Mouse (Mus musculus): Measurements from ENCODE around the gene Osbpl3.

Gene Osbpl3

DNA sequence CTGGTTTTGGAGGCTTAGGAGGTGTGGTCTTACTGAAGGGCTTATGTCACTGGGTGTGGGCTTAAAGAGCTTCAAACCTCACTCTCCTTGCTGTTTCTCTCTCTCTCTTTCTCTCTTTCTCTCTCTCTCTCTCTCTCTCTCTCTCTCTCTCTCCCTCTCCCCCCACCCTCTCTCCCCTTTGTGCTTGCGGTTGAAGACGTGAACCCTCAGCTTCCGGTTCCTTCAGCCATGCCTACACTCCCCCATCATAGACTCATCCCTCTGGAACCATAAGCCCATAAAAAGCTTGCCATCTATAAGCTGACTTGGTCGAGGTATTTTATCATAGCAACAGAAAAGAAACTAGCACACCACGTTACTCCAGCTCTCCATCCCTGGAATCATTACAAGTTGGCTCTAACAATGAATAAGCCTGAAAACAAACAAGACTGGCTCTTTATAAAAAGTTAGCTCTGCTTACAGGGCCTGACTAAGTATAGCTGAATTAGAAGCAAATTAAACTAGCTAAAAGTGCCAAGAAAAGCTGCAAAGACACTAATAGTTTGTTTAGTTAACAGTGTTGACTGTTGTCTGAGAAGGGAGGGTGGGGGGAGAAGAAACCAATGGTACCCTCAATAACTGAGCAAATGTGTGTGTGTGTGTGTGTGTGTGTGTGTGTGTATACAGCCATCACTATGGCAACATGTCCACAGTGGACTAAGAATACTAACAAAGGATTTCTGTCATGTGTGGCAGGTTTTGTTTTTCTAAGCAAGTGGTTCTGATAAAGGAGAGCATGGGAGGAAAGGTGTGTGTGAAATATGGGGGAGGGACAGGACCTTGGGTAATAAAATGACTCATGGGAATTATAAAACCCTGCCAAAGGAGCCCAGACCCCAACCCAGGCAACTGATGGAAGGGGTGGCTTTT lies 83.2 kb downstream of the Osbpl3 start:
- no peak for DNase-seq (ENCODE audit: low spot score in 2 of 2)

DNA sequence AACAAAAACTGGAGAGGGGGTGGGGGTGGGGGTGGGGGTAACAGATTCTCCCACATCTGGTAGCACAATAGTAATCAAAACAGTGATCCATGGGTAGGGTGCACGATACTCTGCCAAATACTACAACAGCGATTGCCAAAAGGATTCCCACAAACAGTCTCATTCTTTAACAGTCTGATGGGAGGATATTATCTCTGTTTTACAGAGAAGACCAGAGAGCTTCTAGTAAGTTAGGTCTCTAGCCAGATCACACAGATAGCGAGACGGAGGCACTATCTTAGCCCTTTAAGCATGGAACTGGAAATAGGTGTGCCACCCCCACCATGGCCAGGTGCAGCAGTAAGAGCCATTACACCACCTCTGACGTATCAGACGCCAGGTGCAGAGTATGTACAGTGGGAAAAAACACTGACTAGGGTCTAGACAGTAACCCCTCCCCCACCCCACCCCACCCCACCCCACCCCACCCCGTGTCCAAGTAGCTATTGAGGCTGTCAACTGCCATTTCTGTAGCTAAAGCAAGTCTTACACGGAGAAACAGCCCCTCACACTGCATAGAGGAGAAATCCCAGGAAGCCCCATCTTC lies 84.4 kb downstream of the Osbpl3 start:
- DNase-seq (ENCODE audit: low spot score in 2 of 2) = no peak

DNA sequence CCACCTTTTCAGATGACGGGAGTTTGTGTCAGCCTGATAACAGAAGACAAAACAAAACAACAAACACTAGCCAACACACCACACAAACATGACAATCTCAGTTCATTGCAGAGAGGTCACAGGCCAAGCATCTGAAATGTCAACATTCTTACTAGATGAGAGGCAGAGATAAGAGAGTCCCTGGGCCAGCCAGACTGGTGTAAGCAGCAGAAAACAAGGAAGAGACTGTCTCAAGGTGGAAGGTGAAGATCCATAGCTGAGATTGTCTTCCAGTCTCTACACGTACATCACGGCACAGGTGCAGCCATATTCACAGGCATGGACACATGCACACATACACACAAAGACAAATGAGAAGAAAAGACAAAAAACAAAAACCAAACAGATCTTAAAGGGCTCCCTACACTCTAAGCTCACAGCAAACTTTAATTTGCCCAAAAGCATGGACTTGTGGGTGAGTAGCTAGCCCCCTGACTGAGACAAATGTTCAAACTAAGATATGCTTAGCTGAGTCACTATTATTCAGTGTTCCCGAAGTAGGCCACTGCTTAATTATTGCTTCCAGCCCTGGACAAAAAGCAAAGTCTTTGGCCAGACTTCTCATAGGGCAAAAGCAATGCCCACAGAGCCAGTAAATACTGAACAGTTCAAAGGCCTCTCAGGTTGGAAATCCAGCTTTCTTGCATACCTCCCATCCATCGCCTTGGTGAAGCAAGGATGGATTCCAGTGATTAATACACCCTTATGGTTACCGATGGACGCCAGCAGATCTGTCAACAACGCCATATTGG lies 87.3 kb downstream of the Osbpl3 start:
- DNase-seq (ENCODE audit: low spot score in 2 of 2) = no peak

DNA sequence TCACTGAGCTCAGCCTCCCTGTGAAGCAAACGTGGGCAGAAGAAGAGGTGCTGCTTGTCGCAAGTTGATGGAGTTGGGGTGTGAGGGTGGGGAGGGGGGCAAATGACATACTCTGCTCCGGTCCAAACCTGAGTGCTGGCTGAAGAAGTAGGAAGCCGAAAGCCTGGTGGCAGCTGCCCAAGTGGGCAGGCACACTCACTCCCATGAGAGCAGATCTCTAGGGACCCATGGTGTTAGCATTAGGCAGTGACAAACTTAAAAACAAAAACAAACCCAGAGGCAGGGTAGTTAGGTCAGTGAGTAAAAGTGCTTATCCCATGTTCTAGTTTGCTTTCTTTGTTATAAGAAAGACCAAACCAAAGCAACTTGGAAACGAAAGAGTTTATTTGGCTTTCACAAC lies 88.2 kb downstream of the Osbpl3 start:
- DNase-seq (ENCODE audit: low spot score in 2 of 2) = no peak

DNA sequence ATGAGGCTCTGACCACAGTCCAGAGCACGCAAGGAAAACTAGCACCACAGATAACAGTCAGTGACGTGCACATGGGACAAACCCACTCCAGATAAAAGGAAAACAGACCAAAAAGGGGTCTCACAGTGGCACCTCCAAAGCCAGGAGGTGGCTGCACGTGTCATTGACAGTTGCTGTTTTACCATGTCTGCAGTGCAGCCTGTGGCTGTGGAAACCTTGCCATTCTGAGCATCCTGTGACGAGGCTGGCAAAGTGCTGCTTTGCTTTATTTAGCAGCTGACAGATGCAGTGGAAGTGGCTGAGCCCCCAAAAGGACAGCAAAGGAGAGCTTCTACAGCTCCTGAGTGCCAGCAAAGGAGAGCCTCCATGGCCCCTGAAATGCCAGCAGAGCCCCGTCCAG lies 89.3 kb downstream of the Osbpl3 start:
- no peak for DNase-seq (ENCODE audit: low spot score in 2 of 2)

DNA sequence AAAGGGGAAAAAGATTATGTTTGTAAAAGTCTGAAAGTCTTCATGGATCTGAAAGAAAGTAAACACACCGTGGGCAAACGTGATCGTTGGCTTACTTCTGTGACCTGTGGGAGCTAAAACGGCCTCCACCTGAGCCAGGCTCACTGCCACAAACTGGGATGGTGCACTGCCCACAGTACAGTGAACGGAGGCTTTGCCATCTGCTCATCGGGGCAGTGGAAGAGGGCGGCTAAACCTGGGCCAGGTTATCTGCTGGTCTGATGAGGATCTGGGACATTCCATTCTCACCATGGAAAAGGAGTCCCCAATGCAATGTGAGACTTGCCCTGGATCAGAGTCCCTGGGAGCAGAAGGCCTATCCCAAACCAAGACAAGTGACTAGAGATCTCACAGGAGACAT lies 89.7 kb downstream of the Osbpl3 start:
- DNase-seq (ENCODE audit: low spot score in 2 of 2) = no peak

DNA sequence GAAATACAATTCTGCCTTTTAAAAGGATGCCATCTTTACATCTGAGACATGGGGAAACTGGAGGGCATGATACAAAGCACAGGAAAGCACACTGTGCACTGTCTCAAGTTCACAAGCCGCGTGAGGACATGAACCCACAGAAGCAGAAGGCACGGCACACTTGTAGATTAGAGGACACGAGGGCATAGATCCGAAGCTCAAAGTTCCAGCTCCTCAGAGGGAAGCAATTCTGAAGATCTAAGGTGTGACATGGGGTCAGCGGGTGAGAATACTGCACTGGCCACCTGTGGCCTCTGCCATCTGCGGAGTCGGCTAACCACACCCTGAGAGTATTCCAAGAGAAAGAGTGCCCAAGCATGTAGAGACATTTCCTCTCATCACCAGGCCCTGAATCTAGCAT lies 91.6 kb downstream of the Osbpl3 start:
- no peak for DNase-seq (ENCODE audit: low spot score in 2 of 2)

DNA sequence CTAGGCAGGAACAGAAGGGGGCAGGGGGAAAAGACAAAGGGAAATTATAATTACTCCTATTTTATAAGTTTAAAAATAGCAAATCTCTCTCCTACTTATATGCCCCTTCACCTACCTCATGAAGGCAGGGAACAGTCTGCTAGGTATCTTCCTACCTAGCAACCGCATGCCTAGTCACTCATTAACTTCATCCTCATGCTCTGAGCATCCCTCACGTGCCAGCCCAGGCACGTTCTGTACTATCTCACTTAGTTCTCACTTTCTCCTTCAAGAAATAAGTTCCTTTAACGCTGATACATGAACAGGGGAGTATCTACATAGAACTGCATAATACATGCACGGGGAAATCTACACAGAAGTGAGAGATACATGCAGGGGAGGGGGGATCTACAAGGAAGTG lies 92.6 kb downstream of the Osbpl3 start:
- no peak for DNase-seq (ENCODE audit: low spot score in 2 of 2)

DNA sequence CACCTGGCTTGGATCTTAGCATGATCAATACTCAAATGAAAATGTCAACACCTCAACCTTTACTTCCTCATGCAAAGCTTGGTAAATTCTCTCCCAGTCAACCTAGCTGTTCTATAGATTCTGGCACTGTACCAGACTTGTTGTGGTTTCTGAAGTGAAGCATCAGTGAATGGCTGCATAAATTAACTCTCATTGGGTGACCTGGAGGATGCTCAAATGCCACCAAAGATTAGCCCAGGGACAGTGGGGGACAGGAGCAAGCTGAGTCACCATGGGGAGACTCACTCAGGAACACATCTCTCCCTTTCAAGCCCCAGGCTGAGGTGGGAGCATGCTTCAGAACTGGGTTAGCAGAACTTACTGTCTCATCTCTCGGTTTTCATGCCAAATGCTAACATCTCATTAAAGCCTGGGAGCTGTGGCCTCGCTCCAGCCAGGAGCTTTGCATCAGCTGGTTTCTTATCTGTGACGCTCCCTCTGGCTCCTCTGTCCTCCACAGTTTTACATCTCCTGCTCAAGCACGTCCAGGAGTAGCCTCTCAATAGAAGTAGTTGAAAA lies 93.2 kb downstream of the Osbpl3 start:
- DNase-seq (ENCODE audit: low spot score in 2 of 2) = no peak

DNA sequence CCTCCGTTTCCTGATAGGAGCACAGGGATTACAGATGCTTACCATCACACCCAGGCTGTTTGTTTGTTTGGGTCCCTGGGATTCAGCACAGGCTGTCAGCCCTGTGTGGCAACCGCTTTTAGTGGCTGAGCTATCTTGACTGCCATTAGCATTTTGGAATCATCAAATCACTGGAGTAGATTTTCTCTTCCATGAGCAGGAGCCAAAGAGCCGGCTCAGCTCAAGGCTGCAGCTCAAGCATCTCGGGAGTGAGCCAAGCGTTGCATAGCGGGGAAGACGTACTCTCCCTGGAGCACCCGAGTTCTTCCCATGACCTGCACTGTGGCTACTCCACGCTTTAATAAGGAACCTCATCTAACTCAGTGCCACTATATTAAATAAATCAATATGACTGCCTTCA lies 93.8 kb downstream of the Osbpl3 start:
- no peak for DNase-seq (ENCODE audit: low spot score in 2 of 2)

DNA sequence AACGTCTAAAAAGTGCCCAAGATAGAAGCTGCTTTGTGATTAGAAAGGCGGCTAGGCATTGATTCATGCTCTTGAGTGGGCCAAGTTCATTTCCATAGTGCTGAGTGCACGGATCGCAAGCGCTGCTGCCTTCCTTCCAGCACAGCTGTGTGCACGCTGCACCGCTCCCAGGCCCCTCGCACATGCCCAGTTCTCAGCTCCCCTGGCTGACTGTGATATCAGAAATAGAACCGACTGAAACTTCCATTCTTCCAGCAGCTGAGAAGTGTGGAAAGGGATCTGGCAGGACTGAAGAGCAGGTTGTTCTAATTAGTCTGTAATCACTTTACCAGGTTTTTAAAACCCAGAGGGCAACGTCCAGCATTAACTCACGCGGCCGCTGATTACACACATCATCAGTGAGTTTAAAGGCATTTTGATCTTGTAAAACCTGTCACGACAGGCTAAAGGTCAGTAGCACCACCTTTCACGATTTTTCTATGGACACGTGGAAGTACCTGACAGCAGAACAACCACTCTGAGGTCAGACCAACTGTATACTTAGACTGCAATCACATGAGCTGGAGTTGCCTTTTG lies 97.8 kb downstream of the Osbpl3 start:
- no peak for DNase-seq (ENCODE audit: low spot score in 2 of 2)

DNA sequence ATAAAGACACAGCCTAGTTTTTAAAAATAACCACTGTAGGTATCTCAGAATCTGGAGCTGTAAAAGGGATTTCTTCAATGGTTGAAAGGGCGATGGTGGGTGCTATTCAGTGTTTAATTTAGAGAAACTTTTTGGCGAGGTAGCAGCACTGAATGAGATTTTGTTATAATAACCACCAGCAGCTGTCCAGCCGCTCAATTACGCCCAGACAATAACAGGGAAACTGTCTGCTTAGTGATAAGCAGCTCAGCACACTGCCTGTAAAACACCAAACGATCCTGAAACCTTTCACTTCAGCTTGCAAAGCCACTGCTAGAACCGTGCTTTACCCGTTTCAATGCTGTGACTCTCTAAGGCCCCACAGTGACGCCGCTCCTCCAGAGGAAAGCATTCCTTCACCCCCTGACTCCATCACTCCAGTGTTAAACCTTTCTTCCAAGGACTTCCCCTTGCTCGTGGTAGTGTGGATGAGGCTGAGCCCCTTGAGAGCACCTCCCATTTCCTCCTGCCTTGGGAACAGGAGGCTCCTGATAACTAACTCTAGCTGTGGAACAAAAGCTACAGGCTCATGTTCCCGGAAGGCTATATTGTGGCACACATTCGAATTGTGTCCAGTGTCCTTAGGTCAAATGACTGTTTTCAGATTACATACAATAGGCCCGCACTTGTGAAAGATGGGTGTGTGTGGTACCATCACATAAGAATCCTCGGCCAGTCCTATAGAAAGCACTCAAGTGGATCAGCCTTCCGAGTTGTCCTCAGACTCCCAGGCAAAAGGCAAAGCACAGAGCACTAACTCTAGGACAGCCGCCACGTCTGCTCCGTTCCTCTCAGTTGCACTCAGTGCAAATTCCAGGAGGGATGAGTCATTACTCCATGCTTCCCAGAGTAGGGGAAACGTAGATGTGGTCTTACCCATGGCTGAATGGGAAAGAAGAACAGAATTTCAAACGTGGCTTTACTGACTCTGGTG lies 101.0 kb downstream of the Osbpl3 start:
- no peak for DNase-seq (ENCODE audit: low spot score in 2 of 2)

DNA sequence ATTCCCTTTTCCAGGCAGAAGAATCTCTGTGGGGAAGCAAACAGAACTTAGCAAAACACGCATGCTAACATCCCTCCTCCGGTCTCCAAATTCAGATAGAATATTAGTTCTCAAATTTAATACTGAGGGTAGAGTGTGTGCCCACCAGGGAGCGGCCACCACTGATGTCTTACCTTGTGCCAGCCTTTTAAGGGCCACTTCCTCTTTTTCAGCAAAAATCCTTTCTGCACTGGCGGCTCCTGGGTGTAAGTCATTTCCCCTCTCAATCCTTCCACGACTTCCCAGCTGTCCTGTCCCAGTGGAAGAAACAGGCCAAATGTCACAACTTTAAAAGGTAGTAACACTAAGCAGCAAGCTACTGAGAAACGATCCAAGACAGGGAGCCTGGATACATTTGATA lies 103.2 kb downstream of the Osbpl3 start:
- no peak for DNase-seq (ENCODE audit: low spot score in 2 of 2)

DNA sequence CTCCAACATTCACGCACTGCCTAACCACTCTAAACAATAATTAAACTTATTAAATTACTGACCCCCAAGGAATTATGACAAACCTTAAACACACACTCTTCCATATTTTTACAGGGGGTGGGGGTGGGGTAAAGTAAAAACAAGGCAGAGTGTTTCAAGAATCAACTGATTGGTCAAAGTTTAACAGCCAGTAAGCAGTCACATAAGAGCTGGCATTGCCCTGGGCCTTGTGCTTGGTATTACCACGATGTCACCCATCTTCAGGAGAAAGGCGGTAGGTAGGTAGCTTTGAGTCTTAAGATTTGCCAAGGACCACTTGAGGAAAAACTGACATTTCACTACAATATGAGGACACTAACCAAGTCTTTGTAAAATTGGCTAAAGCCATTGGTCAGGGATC lies 105.1 kb downstream of the Osbpl3 start:
- DNase-seq (ENCODE audit: low spot score in 2 of 2) = no peak

DNA sequence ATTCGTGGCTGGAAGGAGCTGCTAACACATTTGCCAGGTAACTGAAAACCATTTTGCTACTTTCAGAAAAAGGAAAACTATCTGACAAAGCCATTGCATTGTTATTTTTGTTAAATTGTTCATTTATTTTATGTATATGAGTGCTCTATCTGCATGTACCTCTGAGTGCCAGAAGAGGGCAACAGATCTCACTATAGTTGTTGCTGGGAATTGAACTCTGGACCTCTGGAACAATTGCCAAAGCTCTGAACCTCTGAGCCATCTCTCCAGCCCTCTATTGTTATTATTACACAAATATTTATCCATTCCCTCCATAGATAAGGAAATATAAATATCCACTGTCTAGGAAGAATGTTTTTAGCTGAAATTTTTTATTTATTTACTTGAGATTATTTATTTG lies 107.4 kb downstream of the Osbpl3 start:
- DNase-seq (ENCODE audit: low spot score in 2 of 2) = no peak

DNA sequence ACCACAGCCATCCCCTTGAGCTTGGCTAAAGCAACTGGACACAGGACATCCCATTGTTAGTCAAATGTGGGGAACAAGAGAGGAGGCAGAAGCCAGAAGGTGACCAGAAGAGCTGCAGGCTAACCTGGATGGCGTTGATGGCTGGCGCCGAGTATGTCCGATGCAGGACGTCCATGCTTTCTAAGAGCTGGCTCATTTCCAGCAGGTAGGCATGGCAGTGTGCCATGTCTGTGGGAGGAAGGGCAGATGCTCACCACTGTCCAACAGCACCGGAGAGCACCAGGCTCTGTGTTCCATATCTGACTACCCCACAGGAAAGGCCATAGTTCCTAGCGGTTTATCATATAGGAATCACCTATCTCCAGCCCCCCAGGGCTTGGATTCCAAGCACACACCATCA lies 109.8 kb downstream of the Osbpl3 start:
- no peak for DNase-seq (ENCODE audit: low spot score in 2 of 2)

DNA sequence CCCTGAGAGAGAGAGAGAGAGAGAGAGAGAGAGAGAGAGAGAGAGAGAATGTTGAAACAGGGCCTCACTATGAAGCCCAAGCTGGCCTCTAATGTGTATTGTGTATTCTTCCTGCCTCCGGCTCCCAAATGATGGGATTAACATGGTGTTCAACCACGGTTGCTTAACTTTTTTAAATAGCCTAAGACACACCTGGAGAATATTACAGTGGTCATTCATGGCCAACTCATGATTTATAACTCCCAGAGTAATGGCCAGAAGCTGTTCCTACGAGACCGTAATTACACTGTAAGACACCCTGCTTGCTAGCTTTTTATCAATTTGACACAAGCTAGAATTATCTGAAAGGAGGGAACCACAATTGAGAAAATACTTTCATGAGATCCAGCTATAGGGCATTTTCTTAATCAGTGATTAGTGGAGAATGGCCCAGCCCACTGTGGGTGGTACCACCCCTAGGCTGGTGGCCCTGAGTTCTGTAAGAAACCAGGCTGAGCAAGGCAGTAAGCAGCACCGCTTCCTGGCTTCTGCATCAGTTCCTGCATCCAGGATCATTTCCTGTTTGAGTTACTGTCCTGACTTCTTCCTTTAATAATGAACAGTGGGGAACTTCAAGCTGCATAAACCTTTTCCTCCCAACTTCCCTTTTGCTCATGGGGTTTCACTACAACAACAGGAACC lies 115.6 kb downstream of the Osbpl3 start:
- DNase-seq (ENCODE audit: low spot score in 2 of 2) = no peak

DNA sequence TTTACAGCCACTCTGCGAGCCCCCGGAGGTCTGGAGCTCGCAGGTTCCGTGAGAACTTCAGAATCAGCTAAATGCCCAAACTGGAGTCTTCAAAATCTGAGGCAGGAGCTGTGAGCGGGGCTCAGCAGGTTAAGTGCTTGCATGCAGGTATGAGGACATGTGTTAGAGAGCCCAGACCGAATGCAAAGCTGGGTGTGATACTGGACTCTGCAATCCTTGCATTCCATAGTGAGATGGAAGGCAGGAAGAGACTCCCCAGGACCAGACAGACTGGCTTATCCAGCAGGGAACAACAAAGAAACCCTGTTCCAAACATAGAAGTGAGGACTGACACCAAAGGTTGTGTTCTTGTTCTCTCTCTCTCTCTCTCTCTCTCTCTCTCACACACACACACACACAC lies 118.6 kb downstream of the Osbpl3 start:
- no peak for DNase-seq (ENCODE audit: low spot score in 2 of 2)

DNA sequence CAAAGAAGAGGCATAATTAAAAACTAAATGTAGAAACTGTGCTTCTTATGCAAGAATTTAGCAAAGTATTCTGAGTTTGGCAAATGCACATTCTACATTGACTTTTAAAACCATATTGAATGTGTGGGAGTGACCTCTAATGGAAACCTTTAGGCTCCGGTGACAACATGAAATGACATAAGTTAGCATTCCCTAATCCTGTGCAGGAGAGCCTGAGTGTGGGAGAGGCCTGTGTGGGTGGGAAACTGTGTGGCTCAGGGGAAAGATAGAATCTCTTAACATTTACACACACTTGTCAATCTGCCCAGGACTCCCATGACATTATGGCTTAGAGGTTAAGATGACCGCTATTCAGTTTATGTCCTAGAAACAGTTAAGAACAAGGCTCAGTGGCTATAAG lies 119.6 kb downstream of the Osbpl3 start:
- no peak for DNase-seq (ENCODE audit: low spot score in 2 of 2)
